14 mouse cellular contexts compared by ENCODE assay signal in the genomic region with DNA sequence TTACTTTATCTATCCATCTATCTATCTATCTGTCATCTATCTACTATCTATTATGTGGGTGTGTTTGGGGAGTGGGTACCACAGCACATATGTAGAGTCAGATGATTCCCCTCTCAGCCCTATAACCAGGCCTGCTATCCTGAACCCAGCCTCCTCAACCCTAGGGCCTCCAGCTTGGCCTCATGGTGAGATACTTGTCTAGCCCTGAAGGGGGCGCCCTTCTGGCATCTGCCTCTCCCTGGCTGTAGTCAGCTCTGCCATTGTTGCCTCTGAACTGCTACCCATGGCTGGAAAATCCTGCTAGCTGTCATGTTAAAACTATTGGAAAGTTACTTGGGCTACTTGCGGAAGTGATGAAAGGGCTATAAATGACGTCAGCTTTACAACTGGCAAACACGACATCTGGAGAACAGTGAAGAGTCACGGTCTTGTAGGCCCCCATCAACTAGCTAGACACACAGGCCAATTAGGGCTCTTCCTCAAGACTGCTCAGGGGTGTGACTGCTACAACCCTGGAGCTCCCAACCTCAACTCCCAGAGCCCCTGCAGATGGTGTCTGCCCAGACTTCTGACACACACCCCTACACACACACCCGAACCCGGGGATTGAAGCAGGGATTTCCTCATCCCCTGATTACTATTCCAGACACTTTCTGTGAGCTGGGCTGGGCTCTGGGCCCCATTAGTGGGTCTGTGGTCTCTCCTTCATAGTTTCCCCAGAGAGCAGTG.
DNase-seq lines count a peak whose midpoint lies in the region; ATAC-seq and TF ChIP-seq lines count a peak whose summit lies in the region.
"Had no signal": no experiment of that assay in that cellular context is flagged by ENCODE, and none has a peak within 500 bp of the region (broad histone marks: within the 10 kb centered on the region; RNA-seq: fewer than 3 reads in every experiment).

No protein-coding gene starts in this region.

- no peak overlapping the region for H3K4me3 ChIP-seq in limb, embryonic 11.5 days (ENCODE audit: low read depth, low read length)
- no peak overlapping the region for H3K4me3 ChIP-seq in limb, embryonic 10.5 days
- no peak overlapping the region for H3K4me3 ChIP-seq in G1E (ENCODE audit: low read depth, low read length)
- no peak overlapping the region for H3K4me3 ChIP-seq in small intestine, adult 2 months (ENCODE audit: low read depth, low read length)
- H3K4me3 ChIP-seq in forebrain, embryonic 15.5 days: no peak overlapping the region
- H3K4me3 ChIP-seq: heart, embryonic 13.5 days; kidney, embryonic 15.5 days; myocyte had no signal

- TF ChIP-seq POLR2A in small intestine, adult 2 months (IDR thresholded peaks at IDR 0.05; ENCODE audit: low read depth, low read length): no peak

- no peak overlapping the region for H3K4me2 ChIP-seq in limb, embryonic 11.5 days (ENCODE audit: low read depth, severe bottlenecking)
- no peak overlapping the region for H3K4me2 ChIP-seq in forebrain, embryonic 15.5 days (replicated peaks)
- H3K4me2 ChIP-seq: heart, embryonic 13.5 days; kidney, embryonic 15.5 days had no signal

- H3K36me3 ChIP-seq in limb, embryonic 11.5 days (ENCODE audit: control insufficient read depth, insufficient read depth, low read length): no peaks in the 10 kb centered on the region
- H3K36me3 ChIP-seq in limb, embryonic 10.5 days: no peaks in the 10 kb centered on the region
- peaks cover 71% of the 10 kb centered on the region for H3K36me3 ChIP-seq in G1E (replicated peaks)
- H3K36me3 ChIP-seq in small intestine, adult 2 months (ENCODE audit: control insufficient read depth, insufficient read depth, low read length): 0 out of 2 replicates have a peak, but pooled peaks cover 1% of the 10 kb centered on the region
- no peaks in the 10 kb centered on the region for H3K36me3 ChIP-seq in forebrain, embryonic 15.5 days
- H3K36me3 ChIP-seq: heart, embryonic 13.5 days; kidney, embryonic 15.5 days had no signal

- no peak overlapping the region for H3K9ac ChIP-seq in limb, embryonic 11.5 days (ENCODE audit: low read length)
- no peak overlapping the region for H3K9ac ChIP-seq in forebrain, embryonic 15.5 days (replicated peaks)
- H3K9ac ChIP-seq: heart, embryonic 13.5 days; kidney, embryonic 15.5 days had no signal

- H3K4me1 ChIP-seq in limb, embryonic 11.5 days (ENCODE audit: control insufficient read depth, insufficient read depth, low read length): no peaks in the 10 kb centered on the region
- H3K4me1 ChIP-seq in limb, embryonic 10.5 days: 0 out of 2 replicates have a peak, but pooled peaks cover 7% of the 10 kb centered on the region
- H3K4me1 ChIP-seq in G1E (ENCODE audit: insufficient read depth, low read depth, low read length): peaks cover 2% of the 10 kb centered on the region
- H3K4me1 ChIP-seq in small intestine, adult 2 months (ENCODE audit: control insufficient read depth, insufficient read depth, insufficient read length, low read length): peaks cover 2% of the 10 kb centered on the region; the same call in 1 of the 2 replicates
- H3K4me1 ChIP-seq in forebrain, embryonic 15.5 days: no peaks in the 10 kb centered on the region

- 34% methylated on average over 7 of the region's 7 CpGs for WGBS in limb, embryonic 11.5 days
- WGBS in limb, embryonic 10.5 days: 43% methylated on average over 7 of the region's 7 CpGs
- 28% methylated on average over 7 of the region's 7 CpGs for WGBS in small intestine, adult 2 months
- WGBS in forebrain, embryonic 15.5 days: 72% methylated on average over 7 of the region's 7 CpGs

- TF ChIP-seq CTCF in G1E (IDR thresholded peaks at IDR 0.05; ENCODE audit: low read depth, low read length): peak; percentile 50; the same call in 1 of the 2 replicates
- peak; percentile 32; the same call in 1 of the 2 replicates for TF ChIP-seq CTCF in small intestine, adult 2 months (IDR thresholded peaks at IDR 0.05; ENCODE audit: extremely low read depth, insufficient read length, insufficient replicate concordance, low read depth, low read length)

- no peaks in the 10 kb centered on the region for H3K27me3 ChIP-seq in limb, embryonic 11.5 days (ENCODE audit: control insufficient read depth, insufficient read depth, low read length)
- no peaks in the 10 kb centered on the region for H3K27me3 ChIP-seq in limb, embryonic 10.5 days (ENCODE audit: low read depth, poor library complexity, severe bottlenecking)
- H3K27me3 ChIP-seq in G1E (ENCODE audit: insufficient read depth, low read length): no peaks in the 10 kb centered on the region
- no peaks in the 10 kb centered on the region for H3K27me3 ChIP-seq in small intestine, adult 2 months (ENCODE audit: control insufficient read depth, insufficient read depth, low read length)
- no peaks in the 10 kb centered on the region for H3K27me3 ChIP-seq in forebrain, embryonic 15.5 days
- H3K27me3 ChIP-seq: heart, embryonic 13.5 days; kidney, embryonic 15.5 days had no signal

- H3K27ac ChIP-seq in limb, embryonic 11.5 days (replicated peaks; ENCODE audit: low read depth, low read length): no peak overlapping the region
- no peak overlapping the region for H3K27ac ChIP-seq in limb, embryonic 10.5 days
- H3K27ac ChIP-seq in small intestine, adult 2 months (ENCODE audit: insufficient read depth, low read depth, low read length): no peak overlapping the region
- no peak overlapping the region for H3K27ac ChIP-seq in forebrain, embryonic 15.5 days (replicated peaks)
- H3K27ac ChIP-seq: heart, embryonic 13.5 days; kidney, embryonic 15.5 days had no signal

- no peak for DNase-seq in limb, embryonic 11.5 days (ENCODE audit: low spot score)
- no peak for DNase-seq in limb, embryonic 10.5 days (ENCODE audit: low spot score)
- DNase-seq in G1E (ENCODE audit: low spot score): no peak
- peak; percentile 40 for DNase-seq in forelimb bud, embryonic 11.5 days (ENCODE audit: low read depth, low spot score)
- DNase-seq in layer of hippocampus, postnatal 36 days: no peak
- no peak for DNase-seq in ovary, postnatal 14 days (ENCODE audit: low spot score)
- DNase-seq: cerebellum, postnatal 25 days; lung, adult 18-20 months; right cerebral cortex, adult 18-20 months had no signal

- peak; percentile 57; the same call in 1 of the 2 replicates for ATAC-seq in limb, embryonic 11.5 days (ENCODE audit: insufficient number of reproducible peaks, low FRiP score, low TSS enrichment, low read depth)
- no peak for ATAC-seq in G1E (ENCODE audit: extremely low read depth, insufficient number of reproducible peaks, low FRiP score, poor library complexity, severe bottlenecking)
- no peak for ATAC-seq in forebrain, embryonic 15.5 days (replicated peaks)

- no peaks in the 10 kb centered on the region for H3K9me3 ChIP-seq in limb, embryonic 11.5 days (ENCODE audit: control insufficient read depth, low read length)
- H3K9me3 ChIP-seq in limb, embryonic 10.5 days (replicated peaks): no peaks in the 10 kb centered on the region
- no peaks in the 10 kb centered on the region for H3K9me3 ChIP-seq in G1E (replicated peaks)
- no peaks in the 10 kb centered on the region for H3K9me3 ChIP-seq in forebrain, embryonic 15.5 days
- H3K9me3 ChIP-seq: heart, embryonic 13.5 days; kidney, embryonic 15.5 days had no signal
